ENCODE assay signal across 9 mouse cellular contexts in genomic region chr12:103103601-103104000, GRCm38 (mm10).
A peak's percentile ranks its signal among the peaks of the same experiment; 100 is the strongest.
DNase-seq lines count a peak whose midpoint lies in the region; ATAC-seq and TF ChIP-seq lines count a peak whose summit lies in the region.
"Had no signal": no experiment of that assay in that cellular context is flagged by ENCODE, and none has a peak within 500 bp of the region (broad histone marks: within the 10 kb centered on the region; RNA-seq: fewer than 3 reads in every experiment).

No protein-coding gene starts in this region.

- no peak for TF ChIP-seq CTCF in forebrain, postnatal 0 days (IDR thresholded peaks at IDR 0.05; ENCODE audit: low read depth)

- no peak overlapping the region for H3K4me2 ChIP-seq in forebrain, postnatal 0 days (ENCODE audit: low read depth)
- peak overlapping the region; percentile 25; the same call in 1 of the 2 replicates for H3K4me2 ChIP-seq in lung, embryonic 16.5 days (ENCODE audit: low read depth, low read length)
- H3K4me2 ChIP-seq: lung, embryonic 15.5 days had no signal

- WGBS in forebrain, embryonic 10.5 days, result 23% methylated on average over 5 of the region's 5 CpGs
- 22% methylated on average over 5 of the region's 5 CpGs for WGBS in forebrain, postnatal 0 days
- WGBS in lung, embryonic 16.5 days, result 13% methylated on average over 5 of the region's 5 CpGs
- WGBS in embryonic facial prominence, embryonic 10.5 days, result 20% methylated on average over 5 of the region's 5 CpGs

- H3K4me3 ChIP-seq in forebrain, embryonic 10.5 days, result 0 out of 2 replicates have a peak overlapping the region, but pooled peaks have one; percentile 2
- no peak overlapping the region for H3K4me3 ChIP-seq in forebrain, postnatal 0 days (ENCODE audit: low read depth, low read length)
- H3K4me3 ChIP-seq in lung, embryonic 16.5 days (ENCODE audit: low read length), result no peak overlapping the region
- peak overlapping the region; percentile 14; the same call in 1 of the 2 replicates for H3K4me3 ChIP-seq in embryonic facial prominence, embryonic 10.5 days
- H3K4me3 ChIP-seq: lung, embryonic 15.5 days had no signal

- no peaks in the 10 kb centered on the region for H3K36me3 ChIP-seq in forebrain, embryonic 10.5 days (replicated peaks)
- peaks cover 46% of the 10 kb centered on the region for H3K36me3 ChIP-seq in forebrain, postnatal 0 days (ENCODE audit: insufficient read depth)
- no peaks in the 10 kb centered on the region for H3K36me3 ChIP-seq in lung, embryonic 16.5 days (ENCODE audit: control insufficient read depth, insufficient read depth, low read length)
- H3K36me3 ChIP-seq in embryonic facial prominence, embryonic 10.5 days (replicated peaks), result no peaks in the 10 kb centered on the region
- H3K36me3 ChIP-seq: lung, embryonic 15.5 days had no signal

- H3K27ac ChIP-seq in forebrain, embryonic 10.5 days, result no peak overlapping the region
- H3K27ac ChIP-seq in forebrain, postnatal 0 days (ENCODE audit: low read depth, low read length), result no peak overlapping the region
- no peak overlapping the region for H3K27ac ChIP-seq in lung, embryonic 16.5 days (ENCODE audit: low read length)
- no peak overlapping the region for H3K27ac ChIP-seq in embryonic facial prominence, embryonic 10.5 days (replicated peaks)
- H3K27ac ChIP-seq: lung, embryonic 15.5 days had no signal

- DNase-seq in forebrain, embryonic 10.5 days (ENCODE audit: extremely low spot score, low spot score), result no peak
- no peak for DNase-seq in forebrain, postnatal 0 days
- no peak for DNase-seq in lung, postnatal 25 days (ENCODE audit: low spot score)
- peak; percentile 34 for DNase-seq in embryonic facial prominence, embryonic 10.5 days (ENCODE audit: low spot score)
- no peak for DNase-seq in spleen, adult 18-20 months
- no peak for DNase-seq in cerebellum, adult 11 months

- peaks cover 6% of the 10 kb centered on the region for H3K4me1 ChIP-seq in forebrain, embryonic 10.5 days
- H3K4me1 ChIP-seq in forebrain, postnatal 0 days (ENCODE audit: insufficient read depth), result no peaks in the 10 kb centered on the region
- no peaks in the 10 kb centered on the region for H3K4me1 ChIP-seq in lung, embryonic 16.5 days (replicated peaks; ENCODE audit: control insufficient read depth, insufficient read depth, low read length)
- H3K4me1 ChIP-seq in embryonic facial prominence, embryonic 10.5 days, result peaks cover 7% of the 10 kb centered on the region; the same call in 1 of the 2 replicates
- H3K4me1 ChIP-seq: lung, embryonic 15.5 days had no signal

- no peaks in the 10 kb centered on the region for H3K9me3 ChIP-seq in forebrain, embryonic 10.5 days
- no peaks in the 10 kb centered on the region for H3K9me3 ChIP-seq in forebrain, postnatal 0 days (ENCODE audit: low read length)
- H3K9me3 ChIP-seq in lung, embryonic 16.5 days (ENCODE audit: control insufficient read depth, low read length), result no peaks in the 10 kb centered on the region
- H3K9me3 ChIP-seq in embryonic facial prominence, embryonic 10.5 days, result no peaks in the 10 kb centered on the region
- H3K9me3 ChIP-seq: lung, embryonic 15.5 days had no signal

- H3K9ac ChIP-seq in forebrain, postnatal 0 days, result no peak overlapping the region
- H3K9ac ChIP-seq in lung, embryonic 16.5 days (ENCODE audit: low read length), result no peak overlapping the region
- H3K9ac ChIP-seq: lung, embryonic 15.5 days had no signal

- no peaks in the 10 kb centered on the region for H3K27me3 ChIP-seq in forebrain, embryonic 10.5 days (ENCODE audit: poor library complexity, severe bottlenecking)
- H3K27me3 ChIP-seq in forebrain, postnatal 0 days (ENCODE audit: insufficient read depth, low read length), result no peaks in the 10 kb centered on the region
- no peaks in the 10 kb centered on the region for H3K27me3 ChIP-seq in lung, embryonic 16.5 days (ENCODE audit: control insufficient read depth, insufficient read depth, low read depth, low read length)
- no peaks in the 10 kb centered on the region for H3K27me3 ChIP-seq in embryonic facial prominence, embryonic 10.5 days (replicated peaks; ENCODE audit: low read depth, poor library complexity, severe bottlenecking)
- H3K27me3 ChIP-seq: lung, embryonic 15.5 days had no signal

- ATAC-seq in forebrain, postnatal 0 days, result no peak
- ATAC-seq in lung, embryonic 16.5 days (ENCODE audit: low read depth), result no peak
- peak; percentile 62 for ATAC-seq in neutrophil, adult 5-6 weeks (ENCODE audit: extremely low read depth, insufficient number of reproducible peaks, low FRiP score, poor library complexity, severe bottlenecking)

Comparison
In these comparisons a context has a peak if more than half of its experiments do, and no peak if none do; other contexts are left out.
1. H3K4me3 ChIP-seq: peak in forebrain, embryonic 10.5 days (single experiment) and embryonic facial prominence, embryonic 10.5 days (single experiment); none in forebrain, postnatal 0 days (single experiment) and lung, embryonic 16.5 days (single experiment).